19 mouse cellular contexts compared by ENCODE assay signal in the genomic region with DNA sequence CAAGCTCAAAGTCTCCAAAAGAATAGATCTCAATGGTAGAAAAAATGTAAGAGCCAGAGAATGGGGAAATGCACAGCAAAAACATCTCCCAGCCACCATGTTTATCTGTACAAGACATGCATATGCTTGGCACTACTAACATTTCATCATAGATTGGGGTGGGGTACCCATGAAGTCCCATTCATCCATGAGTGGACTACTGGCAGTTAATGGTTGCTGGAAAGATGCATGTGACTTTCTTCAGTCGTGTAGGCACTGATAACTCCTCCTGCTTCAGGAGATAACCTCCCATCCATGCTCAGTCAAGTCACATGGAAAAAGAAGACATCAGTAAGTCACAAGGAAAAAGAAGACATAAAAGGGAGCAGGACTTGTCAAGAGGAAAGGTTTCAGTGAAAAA.
"Had no signal": no experiment of that assay in that cellular context is flagged by ENCODE, and none has a peak within 500 bp of the region (broad histone marks: within the 10 kb centered on the region; RNA-seq: fewer than 3 reads in every experiment).

No protein-coding gene starts in this region.

- H3K27ac ChIP-seq: midbrain, embryonic 10.5 days; midbrain, embryonic 12.5 days; neural tube, embryonic 13.5 days; neural tube, embryonic 15.5 days had no signal

- ATAC-seq: midbrain, embryonic 16.5 days had no signal

- H3K9ac ChIP-seq: lung, embryonic 14.5 days; midbrain, embryonic 12.5 days; neural tube, embryonic 13.5 days; neural tube, embryonic 15.5 days had no signal

- H3K4me1 ChIP-seq: midbrain, embryonic 12.5 days; neural tube, embryonic 13.5 days; neural tube, embryonic 15.5 days had no signal

- H3K4me2 ChIP-seq: lung, embryonic 14.5 days; midbrain, embryonic 12.5 days; neural tube, embryonic 13.5 days; neural tube, embryonic 15.5 days had no signal

- H3K36me3 ChIP-seq: midbrain, embryonic 10.5 days; midbrain, embryonic 12.5 days; neural tube, embryonic 13.5 days; neural tube, embryonic 15.5 days had no signal

- H3K4me3 ChIP-seq: midbrain, embryonic 10.5 days; midbrain, embryonic 12.5 days; myocyte; neural tube, embryonic 13.5 days; neural tube, embryonic 15.5 days had no signal

- DNase-seq: lung, adult 18-20 months; lung, embryonic 14.5 days; lung, postnatal 10 days; lung, postnatal 4 days; midbrain, embryonic 14.5 days; retina, postnatal 1 day; right cerebral cortex, adult 18-20 months; right cerebral cortex, postnatal 25 days; right cerebral cortex, postnatal 4 days; spleen, adult 18-20 months; thymus, adult 18-20 months; thymus, postnatal 25 days; thymus, postnatal 4 days had no signal

- H3K9me3 ChIP-seq: midbrain, embryonic 10.5 days; midbrain, embryonic 12.5 days; neural tube, embryonic 13.5 days; neural tube, embryonic 15.5 days had no signal

- H3K27me3 ChIP-seq: midbrain, embryonic 12.5 days; neural tube, embryonic 13.5 days; neural tube, embryonic 15.5 days had no signal
